Mouse (Mus musculus) stomach, embryonic 15.5 days (tissue): ENCODE results near the gene Serpinb6c. TPM values are rescaled to one million over a fixed set of nuclear protein-coding genes. Genes with fewer than 3 reads are reported as not detected.
"Not testable (repeated sequence)": the region's sequence is repeated elsewhere in the genome, so short reads cannot be mapped to it uniquely, and the experiment has no call there.

ENCODE experiments used
- ATAC-seq: fragments of 200-750 bp; cut with Nextera tagmentation; 2 replicates; pipeline ENCODE4 v1.8.0; 2017; ENCODE audit warnings: low read depth, moderate number of reproducible peaks, moderate TSS enrichment; ENCODE audit not compliant: insufficient read depth, low FRiP score
- H3K27ac ChIP-seq: fragments of 300-500 bp; sonication (generic); 2 replicates; pipeline ENCODE4 v1.5.1; 2015; ENCODE audit warnings: mild to moderate bottlenecking, inconsistent platforms
- H3K27me3 ChIP-seq: fragments of 300-500 bp; sonication (generic); replicated peaks from 2 replicates; pipeline ENCODE4 v1.6.1; 2015; ENCODE audit warnings: inconsistent platforms
- H3K36me3 ChIP-seq: fragments of 300-500 bp; sonication (generic); 2 replicates; pipeline ENCODE4 v1.6.1; 2015; ENCODE audit warnings: inconsistent platforms
- H3K4me1 ChIP-seq: fragments of 300-500 bp; sonication (generic); 2 replicates; pipeline ENCODE4 v1.6.1; 2015; ENCODE audit warnings: inconsistent platforms
- H3K4me2 ChIP-seq: fragments of 300-500 bp; sonication (generic); 2 replicates; pipeline ENCODE4 v1.6.1; 2015; ENCODE audit warnings: mild to moderate bottlenecking, inconsistent platforms
- H3K4me3 ChIP-seq: fragments of 300-500 bp; sonication (generic); replicated peaks from 2 replicates; pipeline ENCODE4 v1.5.1; 2015; ENCODE audit warnings: inconsistent platforms
- H3K9ac ChIP-seq: fragments of 300-500 bp; sonication (generic); 2 replicates; pipeline ENCODE4 v1.6.1; 2015; ENCODE audit warnings: inconsistent platforms
- H3K9me3 ChIP-seq: fragments of 300-500 bp; sonication (generic); 2 replicates; pipeline ENCODE4 v1.6.1; 2016; ENCODE audit warnings: inconsistent platforms
- WGBS: fragments of 180-500 bp; shearing (Covaris S2); methylation state at CpG from one replicate; pipeline ENCODE4 v1.1.7; 2015; 5-methylcytosine and 5-hydroxymethylcytosine counted together
- polyA plus RNA-seq: library from polyadenylated mRNA; unstranded; fragments of >200 nt; fragmentation: Nextera tagmentation; extraction: Ambion mirVana; gene quantifications from 2 replicates; pipeline ENCODE4 v1.2.1, GENCODE M21; 2015

Gene Serpinb6c
- polyA plus RNA-seq: not detected in 2 replicates

- no peak within 1 kb of the TSS for H3K27ac ChIP-seq
- no peaks in the 10 kb centered on the region for H3K27me3 ChIP-seq
- 71% methylated on average over 18 of the region's 18 CpGs for WGBS
- H3K4me1 ChIP-seq: no peaks in the 10 kb centered on the region
- H3K36me3 ChIP-seq: no peaks in the 10 kb centered on the region
- H3K4me3 ChIP-seq: no peak within 1 kb of the TSS
- no peak within 1 kb of the TSS for H3K4me2 ChIP-seq
- no peak for ATAC-seq
- H3K9me3 ChIP-seq: no peaks in the 10 kb centered on the region
- H3K9ac ChIP-seq: no peak within 1 kb of the TSS
These were observed at the start of gene Serpinb6c for GRCm38 (mm10) chr13:33905176-33905954. TSS of gene Serpinb6c (minus strand) at chr13:33905708.

- Histone ChIP-seq H3K36me3 (no peaks in the 10 kb centered on the region), H3K9ac (no peak overlapping the region), H3K27me3 (no peaks in the 10 kb centered on the region), H3K9me3 (no peaks in the 10 kb centered on the region), H3K4me1 (no peaks in the 10 kb centered on the region), H3K4me2 (no peak overlapping the region), H3K4me3 (no peak overlapping the region), H3K27ac (no peak overlapping the region)
- 86% methylated on average over 2 of the region's 2 CpGs for WGBS
- ATAC-seq: no peak
These were observed 47.4 kb upstream of the Serpinb6c start for GRCm38 (mm10) chr13:33952947-33953346.

DNA sequence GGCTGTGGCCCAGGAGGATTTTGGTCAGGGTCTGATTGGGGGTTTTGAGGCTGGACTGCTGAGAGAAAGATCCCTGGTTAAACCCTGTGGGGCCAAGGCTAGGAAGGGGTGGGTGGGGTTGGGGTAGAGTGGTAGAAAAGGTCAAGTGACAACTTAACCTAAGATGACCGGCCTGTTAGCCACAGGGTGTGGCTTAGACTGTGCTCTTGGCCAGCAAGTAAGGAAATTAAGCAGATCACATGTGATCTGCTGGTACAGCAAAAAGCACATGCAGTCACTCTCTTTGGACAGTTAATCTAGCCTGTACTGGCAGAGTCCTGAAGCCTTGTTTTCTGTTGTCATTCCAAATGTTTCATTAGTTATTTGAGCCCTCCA is 46.6 kb upstream of the Serpinb6c start:
- Histone ChIP-seq H3K27me3 (no peaks in the 10 kb centered on the region), H3K4me3 (no peak overlapping the region), H3K27ac (no peak overlapping the region), H3K36me3 (no peaks in the 10 kb centered on the region), H3K9me3 (no peaks in the 10 kb centered on the region), H3K4me2 (no peak overlapping the region), H3K4me1 (no peaks in the 10 kb centered on the region), H3K9ac (no peak overlapping the region)
- no peak for ATAC-seq
- WGBS: 42% methylated on average over 1 of the region's 1 CpGs

- no peaks in the 10 kb centered on the region for H3K4me1 ChIP-seq
- no peak overlapping the region for H3K27ac ChIP-seq
- H3K36me3 ChIP-seq: no peaks in the 10 kb centered on the region
- H3K27me3 ChIP-seq: no peaks in the 10 kb centered on the region
- H3K9ac ChIP-seq: no peak overlapping the region
- no peak for ATAC-seq
- no peak overlapping the region for H3K4me3 ChIP-seq
- H3K9me3 ChIP-seq: no peaks in the 10 kb centered on the region
- WGBS: 86% methylated on average over 4 of the region's 4 CpGs
- H3K4me2 ChIP-seq: no peak overlapping the region
These were observed 46.0 kb upstream of the Serpinb6c start for GRCm38 (mm10) chr13:33951308-33952074.

GRCm38 (mm10) chr13:33942212-33942779 is 36.8 kb upstream of the Serpinb6c start:
- Histone ChIP-seq H3K27me3 (no peaks in the 10 kb centered on the region), H3K36me3 (no peaks in the 10 kb centered on the region), H3K9ac (no peak overlapping the region), H3K9me3 (no peaks in the 10 kb centered on the region), H3K4me1 (no peaks in the 10 kb centered on the region), H3K27ac (no peak overlapping the region), H3K4me3 (no peak overlapping the region), H3K4me2 (no peak overlapping the region)
- WGBS: 42% methylated on average over 4 of the region's 4 CpGs
- ATAC-seq: no peak

DNA sequence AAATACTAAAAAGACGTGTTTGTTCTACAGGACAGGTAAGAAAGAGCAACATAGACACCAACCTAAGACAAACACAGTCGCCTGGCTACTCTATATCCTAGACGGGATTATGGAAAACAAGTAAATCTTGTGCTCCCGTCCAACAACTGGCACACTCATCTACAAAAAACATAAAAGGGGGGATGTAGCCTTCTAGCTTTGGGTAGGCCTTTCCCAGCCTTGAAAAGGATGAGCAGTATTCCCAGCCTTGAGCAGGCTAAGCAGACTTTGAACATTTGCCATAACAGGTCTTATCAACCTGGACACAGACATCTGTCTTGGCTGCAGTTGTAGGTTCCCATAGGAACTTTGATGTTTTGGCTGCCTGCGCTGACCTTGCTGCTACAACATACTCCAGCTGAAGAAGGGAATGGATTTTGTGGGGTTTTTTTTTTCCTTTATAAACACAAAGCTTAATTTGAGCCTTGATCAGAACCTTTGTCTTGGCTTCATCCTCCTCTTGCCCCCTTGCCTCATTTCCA is 35.8 kb upstream of the Serpinb6c start:
- H3K36me3 ChIP-seq: no peaks in the 10 kb centered on the region
- H3K9me3 ChIP-seq: no peaks in the 10 kb centered on the region
- no peaks in the 10 kb centered on the region for H3K4me1 ChIP-seq
- H3K4me3 ChIP-seq: no peak overlapping the region
- H3K4me2 ChIP-seq: no peak overlapping the region
- WGBS: 82% methylated on average over 5 of the region's 5 CpGs
- no peak overlapping the region for H3K9ac ChIP-seq
- no peak overlapping the region for H3K27ac ChIP-seq
- no peak for ATAC-seq
- no peaks in the 10 kb centered on the region for H3K27me3 ChIP-seq

- not testable (repeated sequence) for H3K9ac ChIP-seq, H3K27ac ChIP-seq, H3K4me3 ChIP-seq, H3K4me2 ChIP-seq, H3K27me3 ChIP-seq, ATAC-seq, H3K4me1 ChIP-seq, H3K36me3 ChIP-seq, H3K9me3 ChIP-seq
These were observed 32.1 kb upstream of the Serpinb6c start for GRCm38 (mm10) chr13:33937587-33937986.

DNA sequence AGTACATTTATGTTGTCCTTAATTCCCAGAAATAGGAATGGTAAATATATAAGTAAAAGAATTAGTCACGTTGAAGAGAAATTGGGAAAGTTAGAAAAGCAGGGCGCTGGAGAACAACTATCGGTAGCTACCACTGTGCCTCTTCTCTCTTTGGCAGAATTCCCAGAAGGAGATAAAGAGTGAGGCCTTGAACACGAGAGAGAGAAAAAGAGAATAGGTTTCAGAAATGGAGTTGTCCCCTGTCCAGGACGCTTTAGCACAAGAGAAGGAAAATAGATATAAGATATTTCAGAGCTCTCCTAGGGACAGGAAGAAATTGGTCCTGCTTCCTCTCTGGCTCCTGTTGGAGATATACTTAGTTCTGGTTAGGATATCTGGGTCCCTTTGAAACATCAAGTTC is 31.6 kb upstream of the Serpinb6c start:
- H3K9me3 ChIP-seq: no peaks in the 10 kb centered on the region
- ATAC-seq: no peak
- H3K4me3 ChIP-seq: no peak overlapping the region
- no peaks in the 10 kb centered on the region for H3K36me3 ChIP-seq
- H3K27ac ChIP-seq: no peak overlapping the region
- H3K4me2 ChIP-seq: no peak overlapping the region
- WGBS: 58% methylated on average over 5 of the region's 5 CpGs
- H3K27me3 ChIP-seq: no peaks in the 10 kb centered on the region
- no peak overlapping the region for H3K9ac ChIP-seq
- H3K4me1 ChIP-seq: no peaks in the 10 kb centered on the region

DNA sequence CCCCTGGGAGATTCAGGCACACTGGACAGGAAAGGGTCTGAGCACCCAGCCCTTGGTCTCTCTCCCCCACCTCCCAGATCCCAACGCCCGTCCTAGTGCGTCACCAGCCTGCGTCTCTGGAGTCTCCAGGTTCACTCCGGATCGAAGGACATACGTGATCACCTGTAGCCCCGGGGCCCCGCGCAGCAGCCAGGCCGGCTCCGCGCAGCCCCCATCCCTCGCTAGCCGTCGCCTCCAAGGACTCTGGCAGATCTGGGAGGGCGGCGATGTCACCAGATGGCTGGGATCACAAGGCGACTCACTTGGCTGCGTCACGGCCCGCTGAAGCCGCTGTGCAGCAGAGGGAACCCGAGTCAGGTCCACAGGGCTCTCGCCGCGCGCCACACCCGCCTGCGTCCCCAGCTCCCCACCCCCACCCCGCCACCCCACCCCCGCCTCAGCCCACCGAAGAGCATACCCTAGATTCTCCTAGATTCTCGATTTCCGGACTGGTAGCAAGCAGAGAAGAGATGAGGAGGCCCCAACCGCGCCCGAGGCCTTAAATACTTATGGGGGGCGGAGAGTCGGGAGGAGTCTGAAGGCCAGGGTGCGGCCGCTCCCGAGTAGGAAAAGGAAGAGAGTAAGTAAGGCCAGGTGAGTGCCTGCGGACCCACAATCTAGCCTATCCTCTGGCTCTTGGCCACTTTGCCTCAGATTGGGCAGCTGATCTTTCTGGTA is 30.1 kb upstream of the Serpinb6c start:
- H3K9ac ChIP-seq: peak overlapping the region; percentile 78
- no peaks in the 10 kb centered on the region for H3K36me3 ChIP-seq
- H3K4me2 ChIP-seq: peak overlapping the region; percentile 84
- peak; percentile 85 for ATAC-seq
- WGBS: under 1% methylated on average over 44 of the region's 44 CpGs
- peak overlapping the region; percentile 78 for H3K4me3 ChIP-seq
- H3K9me3 ChIP-seq: no peaks in the 10 kb centered on the region
- no peaks in the 10 kb centered on the region for H3K4me1 ChIP-seq
- H3K27me3 ChIP-seq: no peaks in the 10 kb centered on the region
- peak overlapping the region; percentile 73 for H3K27ac ChIP-seq

GRCm38 (mm10) chr13:33934743-33935142 is 29.2 kb upstream of the Serpinb6c start:
- Histone ChIP-seq H3K27ac (no peak overlapping the region), H3K9ac (no peak overlapping the region), H3K4me1 (no peaks in the 10 kb centered on the region), H3K9me3 (no peaks in the 10 kb centered on the region), H3K4me3 (peak overlapping the region; percentile 78), H3K27me3 (no peaks in the 10 kb centered on the region), H3K36me3 (0 out of 2 replicates have a peak, but pooled peaks cover 5% of the 10 kb centered on the region), H3K4me2 (peak overlapping the region; percentile 84)
- 63% methylated on average over 6 of the region's 6 CpGs for WGBS
- ATAC-seq: no peak

- WGBS: 70% methylated on average over 3 of the region's 3 CpGs
- no peaks in the 10 kb centered on the region for H3K4me1 ChIP-seq
- 0 out of 2 replicates have a peak, but pooled peaks cover 6% of the 10 kb centered on the region for H3K36me3 ChIP-seq
- no peaks in the 10 kb centered on the region for H3K9me3 ChIP-seq
- H3K27me3 ChIP-seq: no peaks in the 10 kb centered on the region
- H3K4me3 ChIP-seq: no peak overlapping the region
- no peak for ATAC-seq
- no peak overlapping the region for H3K9ac ChIP-seq
- H3K4me2 ChIP-seq: no peak overlapping the region
- H3K27ac ChIP-seq: no peak overlapping the region
These were observed 25.4 kb upstream of the Serpinb6c start for GRCm38 (mm10) chr13:33930912-33931311.
